Mouse (Mus musculus): ENCODE measurements around the gene Recql5.

Recql5 gene

GRCm38 (mm10) chr11:115933108-115933746 is at the start of gene Recql5, which contains the start of gene Sap30bp:
TSS of gene Recql5 (minus strand) at chr11:115933477.
TSS of gene Sap30bp (plus strand) at chr11:115933282.
- DNase-seq (ENCODE audit: low spot score) = peak; percentile 97

- no peak for DNase-seq (ENCODE audit: low spot score)
These were observed 49.2 kb upstream of the Recql5 start for GRCm38 (mm10) chr11:115982472-115982871.

GRCm38 (mm10) chr11:115975544-115975943 is 42.3 kb upstream of the Recql5 start:
- no peak for DNase-seq (ENCODE audit: low spot score)

- DNase-seq (ENCODE audit: low spot score) = no peak
These were observed 41.8 kb upstream of the Recql5 start for GRCm38 (mm10) chr11:115975083-115975420.

- peak; percentile 37 for DNase-seq (ENCODE audit: low spot score)
These were observed 41.2 kb upstream of the Recql5 start, which contains the start of gene Itgb4 for GRCm38 (mm10) chr11:115974309-115975082. TSS of gene Itgb4 (plus strand) at chr11:115974709.

GRCm38 (mm10) chr11:115971016-115971415 is 37.7 kb upstream of the Recql5 start:
- no peak for DNase-seq (ENCODE audit: low spot score)

- no peak for DNase-seq (ENCODE audit: low spot score)
These were observed 36.9 kb upstream of the Recql5 start for GRCm38 (mm10) chr11:115970006-115970673.

- DNase-seq (ENCODE audit: low spot score) = no peak
These were observed 35.6 kb upstream of the Recql5 start for GRCm38 (mm10) chr11:115968731-115969405.

GRCm38 (mm10) chr11:115964977-115965604 is 31.8 kb upstream of the Recql5 start:
- no peak for DNase-seq (ENCODE audit: low spot score)

GRCm38 (mm10) chr11:115962651-115963412 is 29.6 kb upstream of the Recql5 start:
- no peak for DNase-seq (ENCODE audit: low spot score)

- no peak for DNase-seq (ENCODE audit: low spot score)
These were observed 25.7 kb upstream of the Recql5 start for GRCm38 (mm10) chr11:115959018-115959417.

GRCm38 (mm10) chr11:115957971-115958370 is 24.7 kb upstream of the Recql5 start:
- no peak for DNase-seq (ENCODE audit: low spot score)

GRCm38 (mm10) chr11:115956453-115956852 is 23.2 kb upstream of the Recql5 start:
- no peak for DNase-seq (ENCODE audit: low spot score)

GRCm38 (mm10) chr11:115955195-115955858 is 22.1 kb upstream of the Recql5 start:
- no peak for DNase-seq (ENCODE audit: low spot score)

- no peak for DNase-seq (ENCODE audit: low spot score)
These were observed 21.4 kb upstream of the Recql5 start for GRCm38 (mm10) chr11:115954712-115955111.

- DNase-seq (ENCODE audit: low spot score) = no peak
These were observed 17.4 kb upstream of the Recql5 start for GRCm38 (mm10) chr11:115950719-115951118.

- no peak for DNase-seq (ENCODE audit: low spot score)
These were observed 15.0 kb upstream of the Recql5 start for GRCm38 (mm10) chr11:115948316-115948715.

GRCm38 (mm10) chr11:115946221-115946828 is 13.0 kb upstream of the Recql5 start:
- DNase-seq (ENCODE audit: low spot score) = no peak

GRCm38 (mm10) chr11:115945247-115945646 is 12.0 kb upstream of the Recql5 start:
- no peak for DNase-seq (ENCODE audit: low spot score)

- DNase-seq (ENCODE audit: low spot score) = no peak
These were observed 8.7 kb upstream of the Recql5 start for GRCm38 (mm10) chr11:115941980-115942379.

Data from testis, postnatal 14 days (tissue).